Mouse (Mus musculus) liver, embryonic 16.5 days (tissue): Measurements from ENCODE around the gene Smoc1. TPM values are rescaled to one million over a fixed set of nuclear protein-coding genes. Genes with fewer than 3 reads are reported as not detected.
A peak's percentile ranks its signal among the peaks of the same experiment; 100 is the strongest.

ENCODE experiments used
- ATAC-seq: fragments of 200-750 bp; cut with Nextera tagmentation; 2 replicates; pipeline ENCODE4 v1.8.0; 2017; ENCODE audit warnings: low read depth, mild to moderate bottlenecking, moderate number of reproducible peaks, moderate library complexity
- H3K27ac ChIP-seq: fragments of 300-500 bp; sonication (generic); 2 replicates; pipeline ENCODE4 v1.5.1; 2014; ENCODE audit warnings: mild to moderate bottlenecking, low read length
- H3K27me3 ChIP-seq: fragments of 300-500 bp; sonication (generic); 2 replicates; pipeline ENCODE4 v1.6.1; 2014; ENCODE audit warnings: low read depth, low read length, mixed read lengths; ENCODE audit not compliant: control insufficient read depth, insufficient read depth
- H3K36me3 ChIP-seq: fragments of 300-500 bp; sonication (generic); 2 replicates; pipeline ENCODE4 v1.6.1; 2014; ENCODE audit warnings: mild to moderate bottlenecking; ENCODE audit not compliant: control insufficient read depth, insufficient read depth
- H3K4me1 ChIP-seq: fragments of 300-500 bp; sonication (generic); 2 replicates; pipeline ENCODE4 v1.6.1; 2014; ENCODE audit warnings: low read depth, low read length, mixed read lengths; ENCODE audit not compliant: control insufficient read depth
- H3K4me2 ChIP-seq: fragments of 300-500 bp; sonication (generic); 2 replicates; pipeline ENCODE4 v1.6.1; 2014; ENCODE audit warnings: low read depth, low read length, mixed read lengths
- H3K4me3 ChIP-seq: fragments of 300-500 bp; sonication (generic); 2 replicates; pipeline ENCODE4 v1.5.1; 2014; ENCODE audit warnings: low read depth, mild to moderate bottlenecking, low read length
- H3K9ac ChIP-seq: fragments of 300-500 bp; sonication (generic); 2 replicates; pipeline ENCODE4 v1.6.1; 2014; ENCODE audit warnings: low read depth, low read length
- H3K9me3 ChIP-seq: fragments of 300-500 bp; sonication (generic); replicated peaks from 2 replicates; pipeline ENCODE4 v1.6.1; 2016; ENCODE audit warnings: low read length; ENCODE audit not compliant: control insufficient read depth
- WGBS: fragments of 180-500 bp; shearing (Covaris S2); extraction: QIAGEN DNeasy Blood & Tissue Kit; methylation state at CpG from one replicate; pipeline ENCODE4 v1.1.7; 2014; ENCODE audit not compliant: insufficient replicate concordance; 5-methylcytosine and 5-hydroxymethylcytosine counted together
- polyA plus RNA-seq: library from polyadenylated mRNA; unstranded; fragments of >200 nt; fragmentation: Nextera tagmentation; extraction: Ambion mirVana; gene quantifications from 2 replicates; pipeline ENCODE4 v1.2.1, GENCODE M21; 2015

Smoc1 gene
- polyA plus RNA-seq: 14.2 and 15.9 TPM in 2 replicates

DNA sequence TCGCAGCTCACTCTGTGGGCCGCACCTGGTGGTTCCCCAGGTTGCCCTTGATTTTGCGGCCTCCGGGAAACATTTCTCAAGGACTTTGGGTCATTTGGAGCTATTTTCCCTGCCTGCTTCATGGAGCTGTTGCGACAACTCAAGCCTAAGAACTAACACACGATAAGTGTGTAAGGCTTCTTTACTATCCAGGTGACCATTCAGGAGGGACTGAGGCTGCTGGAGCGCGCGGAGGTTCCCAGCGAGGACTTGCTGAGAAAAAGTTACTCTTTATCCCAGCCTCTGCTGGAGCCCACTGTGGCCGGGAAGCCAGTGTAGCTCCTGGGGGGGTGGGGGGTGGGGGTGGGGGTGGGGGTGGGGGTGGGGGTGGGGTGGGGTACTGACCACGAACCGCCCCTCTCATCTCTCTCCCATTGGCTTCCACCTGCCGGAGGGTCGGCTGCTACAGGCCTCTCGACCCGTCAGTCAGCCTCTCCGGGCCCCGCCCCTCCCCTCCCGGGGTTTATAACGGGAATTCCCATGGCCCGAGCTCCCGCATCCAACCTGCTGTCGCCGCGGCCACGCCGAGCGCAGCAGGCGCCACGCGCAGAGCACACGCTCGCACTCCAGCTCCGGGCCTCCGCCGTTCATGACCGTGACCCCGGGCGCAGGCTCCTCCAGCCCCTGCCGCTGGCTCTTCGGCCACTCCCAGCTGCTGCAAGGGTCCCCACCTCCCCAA is at the start of gene Smoc1:
Smoc1 (plus strand) TSS at position 532 of the 718 bp plus-strand sequence.
- peak; percentile 87 for ATAC-seq
- Histone ChIP-seq H3K4me2 (peak within 1 kb of the TSS; percentile 40), H3K27me3 (peaks cover 30% of the 10 kb centered on the region), H3K36me3 (no peaks in the 10 kb centered on the region), H3K27ac (peak within 1 kb of the TSS; percentile 39; the same call in 1 of the 2 replicates), H3K4me1 (no peaks in the 10 kb centered on the region; the same call in 1 of the 2 replicates), H3K4me3 (peak within 1 kb of the TSS; percentile 60), H3K9ac (peak within 1 kb of the TSS; percentile 64), H3K9me3 (no peaks in the 10 kb centered on the region)
- 6% methylated on average over 34 of the region's 42 CpGs for WGBS

GRCm38 (mm10) chr12:80982326-80982725 is 44.3 kb upstream of the Smoc1 start:
- Histone ChIP-seq H3K36me3 (no peaks in the 10 kb centered on the region), H3K9ac (no peak overlapping the region), H3K27ac (no peak overlapping the region), H3K4me3 (no peak overlapping the region), H3K9me3 (no peaks in the 10 kb centered on the region), H3K27me3 (no peaks in the 10 kb centered on the region), H3K4me1 (no peaks in the 10 kb centered on the region), H3K4me2 (no peak overlapping the region)
- 1% methylated on average over 7 of the region's 7 CpGs for WGBS
- ATAC-seq: no peak

DNA sequence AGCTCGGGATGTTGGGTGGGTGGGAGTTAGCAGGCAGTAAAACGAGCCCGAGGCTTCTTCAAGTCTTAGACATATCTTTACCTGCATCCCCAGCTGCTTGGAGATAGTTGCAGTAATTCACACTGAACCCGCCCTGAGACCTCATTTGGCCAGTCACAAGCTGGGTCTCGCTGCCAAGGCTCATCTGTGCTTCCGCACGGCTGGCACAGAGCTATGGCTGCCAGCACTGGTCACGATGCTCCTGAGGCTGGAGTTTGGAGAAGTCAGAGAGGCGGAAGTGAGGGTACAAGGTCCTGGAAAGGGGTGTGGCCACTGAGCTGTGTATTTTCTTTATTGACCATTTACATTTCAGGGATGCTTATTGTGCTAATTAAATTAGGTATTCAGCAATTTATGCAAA is 42.9 kb upstream of the Smoc1 start:
- Histone ChIP-seq H3K9ac (no peak overlapping the region), H3K9me3 (no peaks in the 10 kb centered on the region), H3K4me3 (no peak overlapping the region), H3K27ac (no peak overlapping the region), H3K27me3 (no peaks in the 10 kb centered on the region), H3K4me1 (no peaks in the 10 kb centered on the region), H3K36me3 (no peaks in the 10 kb centered on the region), H3K4me2 (no peak overlapping the region)
- ATAC-seq: no peak
- 51% methylated on average over 9 of the region's 9 CpGs for WGBS

GRCm38 (mm10) chr12:80986628-80987027 is 40.0 kb upstream of the Smoc1 start:
- Histone ChIP-seq H3K36me3 (no peaks in the 10 kb centered on the region), H3K9me3 (no peaks in the 10 kb centered on the region), H3K4me2 (no peak overlapping the region), H3K27ac (no peak overlapping the region), H3K4me1 (no peaks in the 10 kb centered on the region), H3K9ac (no peak overlapping the region), H3K4me3 (no peak overlapping the region), H3K27me3 (no peaks in the 10 kb centered on the region)
- 52% methylated on average over 4 of the region's 4 CpGs for WGBS
- ATAC-seq: no peak

DNA sequence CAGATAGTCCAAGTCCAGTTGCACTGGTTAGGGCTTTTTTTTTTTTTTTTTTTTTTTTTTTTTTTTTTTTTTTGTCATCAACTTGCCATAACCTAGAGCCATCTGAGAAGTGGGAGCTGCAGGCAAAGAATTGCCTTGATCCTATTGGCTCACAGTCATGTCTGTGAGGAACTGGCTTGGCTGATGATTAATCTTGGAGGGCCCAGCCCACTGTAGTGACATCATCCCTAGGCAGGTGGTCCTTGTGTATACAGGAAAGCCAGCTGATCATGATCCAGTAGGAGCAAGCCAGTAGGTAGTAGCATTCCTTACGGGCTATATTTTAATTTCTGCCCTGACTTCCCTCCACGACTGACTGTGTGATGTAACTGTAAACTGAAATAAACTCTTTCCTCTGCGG is 38.3 kb upstream of the Smoc1 start:
- no peak overlapping the region for H3K4me3 ChIP-seq
- 66% methylated on average over 3 of the region's 3 CpGs for WGBS
- H3K9me3 ChIP-seq: no peaks in the 10 kb centered on the region
- no peak overlapping the region for H3K9ac ChIP-seq
- no peaks in the 10 kb centered on the region for H3K27me3 ChIP-seq
- no peak overlapping the region for H3K27ac ChIP-seq
- ATAC-seq: no peak
- H3K36me3 ChIP-seq: no peaks in the 10 kb centered on the region
- no peaks in the 10 kb centered on the region for H3K4me1 ChIP-seq
- H3K4me2 ChIP-seq: no peak overlapping the region

- H3K27me3 ChIP-seq: no peaks in the 10 kb centered on the region
- 78% methylated on average over 13 of the region's 13 CpGs for WGBS
- H3K4me3 ChIP-seq: no peak overlapping the region
- H3K4me1 ChIP-seq: no peaks in the 10 kb centered on the region
- no peaks in the 10 kb centered on the region for H3K36me3 ChIP-seq
- H3K9me3 ChIP-seq: no peaks in the 10 kb centered on the region
- H3K9ac ChIP-seq: no peak overlapping the region
- no peak overlapping the region for H3K4me2 ChIP-seq
- H3K27ac ChIP-seq: no peak overlapping the region
- no peak for ATAC-seq
Observed at GRCm38 (mm10) chr12:80990901-80991445, 35.6 kb upstream of the Smoc1 start.

DNA sequence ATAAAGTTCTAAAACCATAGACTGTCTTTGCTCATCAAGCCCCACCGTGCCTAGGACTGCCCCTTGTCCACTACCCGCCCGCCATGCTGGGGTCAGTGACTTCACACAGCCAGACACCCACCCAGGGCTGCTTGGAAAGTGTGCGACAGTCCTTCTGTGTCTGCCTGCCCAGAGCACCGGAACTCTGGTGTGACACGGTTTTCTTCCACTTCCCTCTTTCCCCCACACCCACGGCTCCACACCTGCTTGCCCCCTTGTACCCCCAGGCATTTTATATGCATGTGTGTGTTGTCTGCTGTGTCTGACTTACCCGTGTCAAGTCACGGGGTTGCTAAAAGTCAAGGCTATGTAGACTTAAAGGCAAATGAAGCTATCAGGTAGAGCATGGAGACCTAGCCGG is 34.8 kb upstream of the Smoc1 start:
- no peak for ATAC-seq

DNA sequence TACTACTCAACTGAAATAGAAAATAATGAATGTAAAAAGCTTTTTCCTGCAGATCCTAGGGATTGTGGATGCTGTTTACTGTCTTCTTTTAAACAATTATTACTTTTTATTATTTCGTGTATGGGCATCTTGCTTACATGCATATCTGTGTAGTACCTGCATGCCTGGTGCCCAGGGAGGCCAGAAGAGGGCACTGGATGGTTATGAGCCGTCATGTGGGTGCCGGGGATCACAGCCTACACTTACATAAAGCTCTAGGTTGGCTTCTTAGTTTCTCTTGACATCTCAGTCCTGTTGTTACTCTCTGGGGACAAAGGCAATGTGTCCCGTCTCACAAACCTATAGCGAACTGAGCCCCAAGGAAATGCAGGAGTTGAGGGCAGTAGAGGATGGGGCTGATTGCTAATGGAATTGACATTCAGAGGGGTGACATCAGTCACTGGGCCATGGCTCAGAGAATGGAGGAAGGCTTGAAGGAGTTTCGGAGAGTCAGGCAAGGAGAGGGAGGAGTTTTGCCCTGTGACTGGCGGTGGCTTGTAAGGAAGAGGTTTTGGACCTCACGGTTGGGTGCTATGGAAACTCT is 34.0 kb upstream of the Smoc1 start:
- Histone ChIP-seq H3K4me1 (no peaks in the 10 kb centered on the region), H3K9me3 (no peaks in the 10 kb centered on the region), H3K4me3 (no peak overlapping the region), H3K9ac (no peak overlapping the region), H3K27ac (no peak overlapping the region), H3K36me3 (no peaks in the 10 kb centered on the region), H3K4me2 (no peak overlapping the region), H3K27me3 (no peaks in the 10 kb centered on the region)
- WGBS: 64% methylated on average over 8 of the region's 8 CpGs
- no peak for ATAC-seq

More for the DNA sequence above, 34.8 kb upstream of the Smoc1 start:
- H3K4me1 ChIP-seq: no peaks in the 10 kb centered on the region
- 43% methylated on average over 10 of the region's 10 CpGs for WGBS
- no peak overlapping the region for H3K27ac ChIP-seq
- H3K36me3 ChIP-seq: no peaks in the 10 kb centered on the region
- H3K9ac ChIP-seq: no peak overlapping the region
- H3K27me3 ChIP-seq: no peaks in the 10 kb centered on the region
- H3K4me2 ChIP-seq: no peak overlapping the region
- H3K9me3 ChIP-seq: no peaks in the 10 kb centered on the region
- H3K4me3 ChIP-seq: no peak overlapping the region

- Histone ChIP-seq H3K9me3 (no peaks in the 10 kb centered on the region), H3K4me2 (no peak overlapping the region), H3K27me3 (no peaks in the 10 kb centered on the region), H3K36me3 (no peaks in the 10 kb centered on the region), H3K4me1 (no peaks in the 10 kb centered on the region; the same call in 1 of the 2 replicates), H3K4me3 (no peak overlapping the region), H3K9ac (no peak overlapping the region), H3K27ac (no peak overlapping the region)
- 50% methylated on average over 1 of the region's 1 CpGs for WGBS
- ATAC-seq: no peak
Observed at GRCm38 (mm10) chr12:80993773-80994172, 32.8 kb upstream of the Smoc1 start.
